8 mouse cellular contexts compared by ENCODE assay signal in genomic region chr11:103722040-103722481, GRCm38 (mm10). TPM values are rescaled to one million over a fixed set of nuclear protein-coding genes. Genes with fewer than 3 reads are reported as not detected.
DNase-seq lines count a peak whose midpoint lies in the region; ATAC-seq lines count a peak whose summit lies in the region.

No protein-coding gene starts in this region.

- H3K4me1 ChIP-seq in forebrain, embryonic 13.5 days = peaks cover 12% of the 10 kb centered on the region
- H3K4me1 ChIP-seq in stomach, embryonic 15.5 days = peaks cover 10% of the 10 kb centered on the region

- H3K4me3 ChIP-seq in forebrain, embryonic 13.5 days = no peak overlapping the region
- H3K4me3 ChIP-seq in stomach, embryonic 15.5 days (replicated peaks) = peak overlapping the region; percentile 14; the same call in 1 of the 2 replicates

- H3K27ac ChIP-seq in forebrain, embryonic 13.5 days = peak overlapping the region; percentile 32; the same call in 1 of the 2 replicates
- no peak overlapping the region for H3K27ac ChIP-seq in stomach, embryonic 15.5 days

- no peaks in the 10 kb centered on the region for H3K27me3 ChIP-seq in forebrain, embryonic 13.5 days
- H3K27me3 ChIP-seq in stomach, embryonic 15.5 days (replicated peaks) = no peaks in the 10 kb centered on the region

- H3K9me3 ChIP-seq in forebrain, embryonic 13.5 days (replicated peaks) = peaks cover 3% of the 10 kb centered on the region; the same call in 1 of the 2 replicates
- no peaks in the 10 kb centered on the region for H3K9me3 ChIP-seq in stomach, embryonic 15.5 days

- DNase-seq in retina, embryonic 14.5 days (ENCODE audit: low spot score) = peak; percentile 37
- no peak for DNase-seq in retina, postnatal 1 day
- DNase-seq in kidney, postnatal 10 days = peak; percentile 54
- DNase-seq in urinary bladder, postnatal 25 days (ENCODE audit: low spot score) = no peak
- no peak for DNase-seq in left cerebral cortex, postnatal 14 days (ENCODE audit: low spot score in 2 of 2)

- H3K9ac ChIP-seq in forebrain, embryonic 13.5 days = no peak overlapping the region
- H3K9ac ChIP-seq in stomach, embryonic 15.5 days = no peak overlapping the region

- ATAC-seq in forebrain, embryonic 13.5 days = peak; percentile 63; the same call in 1 of the 2 replicates
- peak; percentile 18; the same call in 1 of the 2 replicates for ATAC-seq in stomach, embryonic 15.5 days (ENCODE audit: insufficient read depth, low FRiP score, low read depth)
- no peak for ATAC-seq in monocyte, adult 5-6 weeks (replicated peaks; ENCODE audit: insufficient number of reproducible peaks, low FRiP score, low TSS enrichment, poor library complexity, severe bottlenecking)

- peak overlapping the region; percentile 50 for H3K4me2 ChIP-seq in forebrain, embryonic 13.5 days
- peak overlapping the region; percentile 53 for H3K4me2 ChIP-seq in stomach, embryonic 15.5 days

- no peaks in the 10 kb centered on the region for H3K36me3 ChIP-seq in forebrain, embryonic 13.5 days (ENCODE audit: poor library complexity, severe bottlenecking)
- no peaks in the 10 kb centered on the region for H3K36me3 ChIP-seq in stomach, embryonic 15.5 days

- intact Hi-C loops in left cerebral cortex, postnatal 14 days (cut with DNase I) = no loop called here

- WGBS in forebrain, embryonic 13.5 days = 23% methylated on average over 9 of the region's 9 CpGs
- whole genome bisulfite sequencing in stomach, embryonic 15.5 days = 11% methylated on average over 9 of the region's 9 CpGs

RNA-seq across cellular contexts. Expression of gene Gosr2, which starts 24.4 kb away (rescaled TPM):
- polyA plus RNA-seq in forebrain, embryonic 13.5 days (2015; fragmentation: Nextera tagmentation; extraction: Ambion mirVana) = 90.9 and 99.5 TPM in 2 replicates
- polyA plus RNA-seq in stomach, embryonic 15.5 days (2015; fragmentation: Nextera tagmentation; extraction: Ambion mirVana) = 66.5 and 73.9 TPM in 2 replicates
- total RNA-seq in left cerebral cortex, postnatal 14 days (2021) = 10 to 100 TPM; 70.9 to 77.0 TPM
- 52.9 to 61.4 TPM (median 56.2 TPM) in 3 replicates for total RNA-seq in monocyte, adult 5-6 weeks (2017)

RNA-seq across cellular contexts. Expression of gene Wnt9b, which starts 27.6 kb away (rescaled TPM):
- polyA plus RNA-seq in forebrain, embryonic 13.5 days (2015; fragmentation: Nextera tagmentation; extraction: Ambion mirVana) = 0.10 and 0.14 TPM in 2 replicates
- 0.03 TPM in 1 of 2 replicates, not detected in the other for polyA plus RNA-seq in stomach, embryonic 15.5 days (2015; fragmentation: Nextera tagmentation; extraction: Ambion mirVana)
- under 1 TPM in 1 of 2 experiments, not detected in 1; 0.06 TPM for total RNA-seq in left cerebral cortex, postnatal 14 days (2021)
- total RNA-seq in monocyte, adult 5-6 weeks (2017) = not detected in 3 replicates

RNA-seq across cellular contexts. Expression of gene Wnt3, which starts 51.9 kb away (rescaled TPM):
- 6.5 TPM in 2 replicates for polyA plus RNA-seq in forebrain, embryonic 13.5 days (2015; fragmentation: Nextera tagmentation; extraction: Ambion mirVana)
- polyA plus RNA-seq in stomach, embryonic 15.5 days (2015; fragmentation: Nextera tagmentation; extraction: Ambion mirVana) = 0.22 and 0.23 TPM in 2 replicates
- total RNA-seq in left cerebral cortex, postnatal 14 days (2021) = under 1 TPM; 0.82 to 0.83 TPM
- total RNA-seq in monocyte, adult 5-6 weeks (2017) = not detected in 3 replicates

Comparison
In these comparisons a context has a peak if more than half of its experiments do, and no peak if none do; other contexts are left out.
1. DNase-seq: peak in retina, embryonic 14.5 days (single experiment) and kidney, postnatal 10 days (single experiment); none in retina, postnatal 1 day (single experiment), urinary bladder, postnatal 25 days (single experiment) and left cerebral cortex, postnatal 14 days (0 of 2).